Mouse (Mus musculus) T-helper 1 cell (primary cell): Measurements from ENCODE around the gene Ctsf.
"Not testable (repeated sequence)": the region's sequence is repeated elsewhere in the genome, so short reads cannot be mapped to it uniquely, and the experiment has no call there.

ENCODE experiments used
- in situ Hi-C: fragments of 300-600 bp; cut with MboI, MseI; formaldehyde crosslinking; loops from one replicate; pipeline ENCODE4 v1.15.1; 2025; ENCODE audit warnings: high pct_unique_total_duplicates

Gene Ctsf

GRCm38 (mm10) chr19:4849800-4850199 is 5.1 kb upstream of the Ctsf start:
- in situ Hi-C loops: no loop called here

GRCm38 (mm10) chr19:4850281-4850680 is 4.6 kb upstream of the Ctsf start:
- in situ Hi-C loops: no loop called here

DNA sequence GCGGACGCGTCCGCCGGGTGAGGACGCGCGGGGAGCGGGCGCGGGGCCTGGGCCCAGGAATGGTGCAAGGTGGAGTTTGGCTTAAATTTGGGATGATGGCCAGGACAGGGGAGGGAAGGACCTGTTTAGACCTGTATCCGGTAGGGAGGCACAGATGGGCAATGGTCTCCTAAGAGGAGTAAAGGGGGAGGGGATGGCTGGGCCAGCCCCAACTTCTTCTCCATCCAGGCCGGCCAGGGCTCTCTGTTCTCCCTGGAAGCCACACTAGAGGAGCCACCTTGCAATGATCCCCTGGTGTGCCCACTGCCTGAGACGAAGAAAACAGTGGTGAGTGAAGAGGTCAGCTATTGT is 515 bp downstream of the Ctsf start:
- in situ Hi-C loops: no loop called here

DNA sequence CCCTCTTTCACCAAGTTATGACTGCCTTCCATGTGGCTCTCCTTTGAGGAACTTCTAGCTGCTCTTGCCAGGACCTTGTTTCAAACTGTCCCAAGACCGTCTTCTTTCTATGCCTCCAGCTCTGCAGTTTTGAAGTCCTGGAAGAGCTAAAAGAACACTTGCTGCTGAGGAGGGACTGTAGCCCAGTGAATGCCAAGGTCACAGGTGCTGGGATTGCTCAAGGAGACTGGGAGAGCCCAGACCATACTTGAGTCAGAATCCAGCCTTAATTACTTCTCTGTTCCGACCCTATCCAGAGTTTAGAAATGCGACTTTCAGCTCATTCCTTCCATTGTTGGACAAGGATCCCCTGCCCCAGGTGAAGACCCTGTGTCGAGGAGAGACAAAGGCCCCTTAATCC is 1.0 kb downstream of the Ctsf start:
- in situ Hi-C loops: no loop called here

- in situ Hi-C loops: no loop called here
Measured at GRCm38 (mm10) chr19:4859081-4859480, 4.2 kb downstream of the Ctsf start.

GRCm38 (mm10) chr19:4863048-4863447 is 8.1 kb downstream of the Ctsf start:
- in situ Hi-C loops: no loop called here

- in situ Hi-C loops: no loop called here
Measured at GRCm38 (mm10) chr19:4865147-4865546, 10.2 kb downstream of the Ctsf start.

DNA sequence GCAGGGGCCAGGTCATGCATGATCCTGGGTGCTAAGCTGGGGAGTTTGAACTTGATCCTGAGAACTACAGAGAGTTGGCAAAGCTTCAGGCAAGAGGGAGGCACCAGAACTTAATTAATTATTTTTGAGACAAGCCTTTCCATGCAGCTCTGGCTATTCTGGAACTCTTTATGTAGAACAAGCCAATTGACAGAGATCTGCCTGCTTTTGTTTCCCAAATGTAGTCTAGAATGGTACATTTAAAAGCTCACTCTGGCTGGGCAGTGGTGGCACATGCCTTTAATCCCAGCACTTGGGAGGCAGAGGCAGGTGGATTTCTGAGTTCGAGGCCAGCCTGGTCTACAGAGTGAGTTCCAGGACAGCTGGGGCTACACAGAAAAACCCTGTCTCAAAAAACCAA is 19.7 kb downstream of the Ctsf start:
- in situ Hi-C loops: not testable (repeated sequence)

DNA sequence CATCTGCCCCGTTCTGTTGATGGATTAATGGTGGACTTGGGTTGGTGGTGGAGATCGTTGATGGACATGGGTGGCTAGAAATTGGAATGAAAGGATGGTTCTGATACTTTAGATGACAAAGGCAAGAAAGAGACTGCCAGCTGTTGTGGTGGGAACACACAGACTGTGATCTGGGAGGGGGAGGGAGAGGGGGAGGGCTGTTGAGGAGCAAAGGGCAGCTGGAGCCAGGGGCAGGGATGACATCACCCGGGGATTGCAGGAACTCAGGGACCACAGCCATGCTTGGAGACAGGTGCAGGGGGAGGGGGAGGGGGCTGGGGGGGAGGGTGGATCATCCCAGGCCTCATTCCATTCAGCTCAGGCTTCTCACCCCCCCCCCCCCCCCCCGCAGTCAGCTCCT is 21.3 kb downstream of the Ctsf start:
- in situ Hi-C loops: no loop called here

GRCm38 (mm10) chr19:4876755-4877154 is 21.8 kb downstream of the Ctsf start:
- in situ Hi-C loops: no loop called here

DNA sequence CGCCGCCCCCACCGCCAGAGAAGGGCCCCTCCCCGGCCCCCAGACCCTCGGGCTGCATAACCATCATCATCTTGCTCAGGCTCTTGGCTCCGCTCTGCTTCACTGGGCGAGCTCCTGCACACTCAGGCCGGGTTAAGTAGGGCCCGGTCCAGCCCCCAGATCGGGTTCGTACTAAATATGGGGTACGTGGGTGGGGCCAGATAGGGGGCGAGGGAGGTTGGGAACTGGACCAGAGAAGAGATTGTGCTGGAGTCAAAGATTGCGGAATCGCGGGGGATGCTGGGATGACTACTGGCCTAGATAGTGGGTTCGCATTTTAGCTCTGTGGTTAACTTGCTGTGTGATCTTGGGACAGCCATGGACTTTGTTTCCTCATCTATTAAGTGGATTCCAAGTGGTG is 22.9 kb downstream of the Ctsf start, which contains the start of gene Actn3:
Gene Actn3, minus strand, starts transcription at position 125 of the 400 bp plus-strand sequence.
- in situ Hi-C loops: no loop called here

- in situ Hi-C loops: no loop called here
Measured at GRCm38 (mm10) chr19:4878405-4879323, 23.7 kb downstream of the Ctsf start, which contains the start of gene Zdhhc24. Gene Zdhhc24, plus strand, starts transcription at chr19:4878668.

DNA sequence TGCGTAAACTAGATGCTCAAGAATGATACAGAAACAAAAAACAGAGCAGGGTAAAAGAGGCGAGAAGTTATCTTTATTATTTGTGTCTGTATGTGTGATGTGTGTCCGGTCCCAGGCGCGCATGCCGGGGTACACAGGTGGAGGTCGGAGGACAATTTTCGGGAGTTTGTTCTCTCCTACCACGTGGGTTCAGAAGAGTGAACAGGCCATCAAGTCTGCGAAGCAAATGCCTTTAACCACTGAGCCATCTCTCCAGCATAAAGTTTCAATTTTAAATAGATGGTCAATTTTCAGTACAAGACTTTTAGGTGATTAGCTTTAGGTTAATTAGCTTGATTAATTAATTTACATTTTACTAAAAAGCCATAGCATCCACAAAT is 24.4 kb downstream of the Ctsf start:
- in situ Hi-C loops: no loop called here

DNA sequence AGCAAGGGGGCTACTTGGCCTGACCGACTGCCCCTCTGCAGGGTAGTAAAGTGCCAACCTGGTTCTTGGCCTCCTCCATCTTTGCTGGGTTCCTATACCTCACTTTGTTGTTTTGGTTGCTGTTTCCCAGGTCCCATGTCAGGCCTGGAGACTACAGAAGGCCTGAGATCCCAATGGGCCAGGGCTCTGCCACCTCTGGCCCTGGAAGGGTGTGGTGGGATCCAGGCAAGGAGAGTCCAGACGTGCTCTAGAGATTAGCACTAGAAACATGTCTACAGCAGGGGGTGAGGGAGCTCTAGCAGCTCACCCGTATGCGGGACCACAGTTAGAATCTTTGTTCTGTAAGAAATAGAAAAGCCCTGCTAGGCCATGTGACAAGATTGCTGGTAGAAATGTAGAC is 29.0 kb downstream of the Ctsf start:
- in situ Hi-C loops: no loop called here

DNA sequence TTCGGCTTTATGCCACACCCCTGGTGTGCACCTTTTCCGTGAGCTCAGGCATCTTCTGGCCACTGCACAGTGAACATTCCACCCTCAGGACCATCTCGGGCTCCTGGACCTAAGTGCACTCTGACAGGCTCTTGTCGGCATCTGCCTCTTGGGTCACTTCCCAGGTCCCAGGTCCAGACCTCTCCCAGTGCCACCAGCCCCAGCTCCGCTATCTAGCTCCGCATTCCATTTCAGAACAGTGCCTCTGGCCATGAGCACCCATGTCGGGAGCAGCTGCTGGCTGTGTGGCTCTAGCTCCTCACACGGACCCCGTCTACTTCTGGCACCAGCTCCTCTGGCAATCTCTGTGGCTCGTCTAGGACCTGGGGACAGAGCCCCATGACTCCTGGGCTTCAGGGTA is 34.9 kb downstream of the Ctsf start:
- in situ Hi-C loops: no loop called here

DNA sequence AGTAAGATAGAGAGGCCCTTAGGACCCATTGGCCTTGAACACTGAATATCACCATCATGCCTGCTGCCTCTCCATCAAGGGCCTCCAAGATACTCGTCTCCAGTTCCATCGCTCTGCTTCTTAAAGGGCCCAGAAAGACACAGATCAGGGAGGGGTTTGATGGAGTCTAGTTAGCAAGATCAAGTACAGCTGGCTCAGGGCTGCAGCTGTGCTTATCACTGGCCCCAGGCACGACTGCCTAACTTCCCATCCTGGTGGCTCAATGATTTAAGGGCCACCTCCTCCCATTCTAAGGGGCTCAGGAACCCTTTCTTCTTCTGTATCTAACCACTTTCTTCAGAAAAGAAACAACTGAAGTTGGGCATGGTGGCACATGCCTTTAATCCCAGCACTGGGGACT is 36.9 kb downstream of the Ctsf start:
- in situ Hi-C loops: no loop called here

- in situ Hi-C loops: no loop called here
Measured at GRCm38 (mm10) chr19:4896780-4897520, 42.0 kb downstream of the Ctsf start.

GRCm38 (mm10) chr19:4898972-4899371 is 44.0 kb downstream of the Ctsf start:
- in situ Hi-C loops: no loop called here

GRCm38 (mm10) chr19:4899888-4900287 is 45.0 kb downstream of the Ctsf start:
- in situ Hi-C loops: no loop called here

- in situ Hi-C loops: no loop called here
Measured at GRCm38 (mm10) chr19:4905979-4906794, 51.3 kb downstream of the Ctsf start, which contains the start of gene Bbs1. Gene Bbs1, minus strand, starts transcription at chr19:4906628.

DNA sequence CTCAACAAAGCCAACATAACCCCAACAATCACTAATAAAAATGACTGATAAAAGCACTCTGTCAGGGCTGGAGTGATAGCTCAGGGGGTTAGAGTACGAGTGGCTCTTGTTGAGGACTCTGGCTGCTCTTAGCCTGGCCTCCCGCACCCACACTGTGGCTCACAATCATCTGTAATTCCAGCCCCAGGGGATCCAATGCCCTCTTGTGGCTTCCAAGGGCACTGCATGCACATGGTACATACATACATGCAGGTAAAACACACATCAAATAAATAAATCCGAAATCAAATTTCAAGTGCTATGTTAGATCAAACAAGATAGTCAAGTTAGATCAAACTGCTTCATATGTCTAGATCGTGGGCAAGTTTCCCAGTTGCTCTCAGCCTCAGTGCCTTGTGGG is 53.2 kb downstream of the Ctsf start:
- in situ Hi-C loops: no loop called here

GRCm38 (mm10) chr19:4909376-4909775 is 54.4 kb downstream of the Ctsf start:
- in situ Hi-C loops: no loop called here
